Mouse (Mus musculus): Measurements from ENCODE around the gene Psma6.

GRCm38 (mm10) chr12:55407888-55408287 is 23.9 kb downstream of the Psma6 start:
- TF ChIP-seq GATA1 (IDR thresholded peaks at IDR 0.05; ENCODE audit: low read length) (no peak), TAL1 (IDR thresholded peaks at IDR 0.05; ENCODE audit: low read length) (no peak)
